Comparison of ENCODE assay signal across 12 mouse cellular contexts in the genomic region with DNA sequence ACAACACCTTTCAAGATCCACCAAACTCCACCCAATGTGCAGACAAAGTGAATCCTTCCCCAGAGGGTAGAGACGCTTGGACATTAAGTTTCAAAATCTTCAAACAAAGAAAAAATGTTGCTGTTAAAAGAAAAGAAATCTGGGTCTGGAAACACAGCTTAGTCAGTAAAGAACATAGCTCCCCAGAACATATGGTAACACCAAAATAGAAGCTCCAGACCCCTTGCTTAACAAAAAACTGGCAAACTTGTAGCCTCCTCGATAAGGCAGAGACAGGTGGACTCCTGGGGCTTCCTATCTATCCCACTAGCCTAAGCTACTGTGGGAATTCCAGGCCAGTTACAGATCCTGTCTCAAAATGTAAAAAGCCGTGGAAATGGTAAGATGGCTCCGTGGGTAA.
"Had no signal": no experiment of that assay in that cellular context is flagged by ENCODE, and none has a peak within 500 bp of the region (broad histone marks: within the 10 kb centered on the region; RNA-seq: fewer than 3 reads in every experiment).

No protein-coding gene starts in this region.

- ATAC-seq: liver, postnatal 0 days; lung, postnatal 0 days; midbrain, embryonic 13.5 days; midbrain, embryonic 15.5 days had no signal

- DNase-seq: liver, embryonic 13.5 days; liver, postnatal 0 days; lung, adult 2 months; lung, postnatal 14 days; lung, postnatal 36 days; spleen, adult 18-20 months; thymus, adult 18-20 months; thymus, postnatal 14 days; thymus, postnatal 36 days had no signal
